Mouse (Mus musculus) E14TG2a.4 (cell line): ENCODE results near the gene Nrp1.

Experiments used
- H3K27me3 ChIP-seq: 2 replicates; pipeline ENCODE4 v1.6.1; 2014; ENCODE audit warnings: low read length, control low read depth; ENCODE audit not compliant: insufficient read depth
- H3K36me3 ChIP-seq: 2 replicates; pipeline ENCODE4 v1.6.1; 2014; ENCODE audit warnings: low read length, control low read depth; ENCODE audit not compliant: insufficient read depth
- H3K4me1 ChIP-seq: replicated peaks from 2 replicates; pipeline ENCODE4 v1.6.1; 2014; ENCODE audit warnings: low read depth, low read length, control low read depth
- H3K4me3 ChIP-seq: replicated peaks from 2 replicates; pipeline ENCODE4 v1.5.1; 2014; ENCODE audit warnings: mild to moderate bottlenecking, low read length
- H3K9me3 ChIP-seq: 2 replicates; pipeline ENCODE4 v1.6.1; 2014; ENCODE audit warnings: low read length, control low read depth
- CTCF ChIP-seq: conservative IDR thresholded peaks from 2 replicates; pipeline ENCODE4 v1.5.1; 2014; ENCODE audit warnings: low read length
- NANOG ChIP-seq: IDR thresholded peaks from 2 replicates; pipeline ENCODE4 v1.6.1; 2014; ENCODE audit warnings: borderline replicate concordance, low read length, mixed read lengths
- POU5F1 ChIP-seq: IDR thresholded peaks from 2 replicates; pipeline ENCODE4 v1.6.1; 2014; ENCODE audit warnings: low read length, borderline replicate concordance

Gene Nrp1

GRCm38 (mm10) chr8:128359521-128360318 is 1.3 kb downstream of the Nrp1 start:
- Histone ChIP-seq H3K9me3 (no peaks in the 10 kb centered on the region), H3K4me3 (peak overlapping the region; percentile 81), H3K27me3 (peaks cover 74% of the 10 kb centered on the region), H3K4me1 (peaks cover 31% of the 10 kb centered on the region), H3K36me3 (no peaks in the 10 kb centered on the region)
- no peak for TF ChIP-seq NANOG
- TF ChIP-seq POU5F1: no peak
- no peak for TF ChIP-seq CTCF

GRCm38 (mm10) chr8:128361343-128361870 is 3.0 kb downstream of the Nrp1 start:
- H3K36me3 ChIP-seq: no peaks in the 10 kb centered on the region
- peaks cover 26% of the 10 kb centered on the region for H3K4me1 ChIP-seq
- TF ChIP-seq NANOG: no peak
- H3K9me3 ChIP-seq: no peaks in the 10 kb centered on the region
- H3K4me3 ChIP-seq: no peak overlapping the region
- peaks cover 66% of the 10 kb centered on the region for H3K27me3 ChIP-seq

- H3K9me3 ChIP-seq: no peaks in the 10 kb centered on the region
- peak; percentile 79 for TF ChIP-seq CTCF
- no peak for TF ChIP-seq POU5F1
- no peak for TF ChIP-seq NANOG
- peaks cover 13% of the 10 kb centered on the region for H3K4me1 ChIP-seq
- H3K27me3 ChIP-seq: peaks cover 50% of the 10 kb centered on the region
- no peak overlapping the region for H3K4me3 ChIP-seq
- H3K36me3 ChIP-seq: no peaks in the 10 kb centered on the region
Measured at GRCm38 (mm10) chr8:128362940-128363595, 4.7 kb downstream of the Nrp1 start.

GRCm38 (mm10) chr8:128370496-128370895 is 12.1 kb downstream of the Nrp1 start:
- Histone ChIP-seq H3K27me3 (no peaks in the 10 kb centered on the region), H3K4me1 (no peaks in the 10 kb centered on the region)
- TF ChIP-seq POU5F1 (no peak), CTCF (no peak), NANOG (no peak)

GRCm38 (mm10) chr8:128371026-128371425 is 12.6 kb downstream of the Nrp1 start:
- Histone ChIP-seq H3K9me3 (no peaks in the 10 kb centered on the region), H3K4me3 (no peak overlapping the region), H3K36me3 (no peaks in the 10 kb centered on the region), H3K4me1 (no peaks in the 10 kb centered on the region), H3K27me3 (no peaks in the 10 kb centered on the region)
- TF ChIP-seq POU5F1 (no peak), CTCF (no peak), NANOG (no peak)

More at GRCm38 (mm10) chr8:128370496-128370895, 12.1 kb downstream of the Nrp1 start:
- no peak overlapping the region for H3K4me3 ChIP-seq
- no peaks in the 10 kb centered on the region for H3K9me3 ChIP-seq
- no peaks in the 10 kb centered on the region for H3K36me3 ChIP-seq

GRCm38 (mm10) chr8:128371789-128372188 is 13.4 kb downstream of the Nrp1 start:
- no peak for TF ChIP-seq POU5F1
- TF ChIP-seq NANOG: no peak
- TF ChIP-seq CTCF: no peak
- no peaks in the 10 kb centered on the region for H3K9me3 ChIP-seq
- no peaks in the 10 kb centered on the region for H3K36me3 ChIP-seq
- no peaks in the 10 kb centered on the region for H3K27me3 ChIP-seq
- H3K4me1 ChIP-seq: no peaks in the 10 kb centered on the region
- H3K4me3 ChIP-seq: no peak overlapping the region

GRCm38 (mm10) chr8:128372724-128373123 is 14.3 kb downstream of the Nrp1 start:
- H3K27me3 ChIP-seq: no peaks in the 10 kb centered on the region
- H3K36me3 ChIP-seq: no peaks in the 10 kb centered on the region
- TF ChIP-seq POU5F1 (no peak), NANOG (no peak), CTCF (no peak)
- no peak overlapping the region for H3K4me3 ChIP-seq
- no peaks in the 10 kb centered on the region for H3K4me1 ChIP-seq
- no peaks in the 10 kb centered on the region for H3K9me3 ChIP-seq

GRCm38 (mm10) chr8:128373418-128373817 is 15.0 kb downstream of the Nrp1 start:
- Histone ChIP-seq H3K4me3 (no peak overlapping the region), H3K27me3 (no peaks in the 10 kb centered on the region), H3K9me3 (no peaks in the 10 kb centered on the region), H3K36me3 (no peaks in the 10 kb centered on the region), H3K4me1 (no peaks in the 10 kb centered on the region)
- TF ChIP-seq POU5F1: no peak
- TF ChIP-seq CTCF: no peak
- no peak for TF ChIP-seq NANOG
